9 mouse cellular contexts compared by ENCODE assay signal in genomic region chr19:43760504-43760903, GRCm38 (mm10). TPM values are rescaled to one million over a fixed set of nuclear protein-coding genes. Genes with fewer than 3 reads are reported as not detected.
DNase-seq lines count a peak whose midpoint lies in the region; ATAC-seq and TF ChIP-seq lines count a peak whose summit lies in the region.
"Had no signal": no experiment of that assay in that cellular context is flagged by ENCODE, and none has a peak within 500 bp of the region (broad histone marks: within the 10 kb centered on the region; RNA-seq: fewer than 3 reads in every experiment).

No protein-coding gene starts in this region.

- H3K9me3 ChIP-seq in hindbrain, embryonic 14.5 days (ENCODE audit: control insufficient read depth, low read length): no peaks in the 10 kb centered on the region
- H3K9me3 ChIP-seq in hindbrain, embryonic 13.5 days: no peaks in the 10 kb centered on the region
- H3K9me3 ChIP-seq in E14TG2a.4 (ENCODE audit: low read length): no peaks in the 10 kb centered on the region

- peak; percentile 81 for DNase-seq in hindbrain, embryonic 14.5 days (ENCODE audit: low spot score)
- DNase-seq in brain, embryonic 14.5 days (ENCODE audit: low read depth): peak; percentile 83
- DNase-seq in fibroblast of lung, adult 2 months (ENCODE audit: low read depth): peak; percentile 31
- peak; percentile 74 to 93 for DNase-seq in kidney, postnatal 25 days
- DNase-seq in lung, postnatal 10 days: peak; percentile 80
- peak; percentile 55 to 72 for DNase-seq in spleen, postnatal 14 days (ENCODE audit: low spot score in 2 of 2)

- no peaks in the 10 kb centered on the region for H3K4me1 ChIP-seq in hindbrain, embryonic 14.5 days (replicated peaks; ENCODE audit: control insufficient read depth, insufficient read depth, low read length)
- H3K4me1 ChIP-seq in hindbrain, embryonic 13.5 days (replicated peaks): no peaks in the 10 kb centered on the region
- H3K4me1 ChIP-seq in E14TG2a.4 (replicated peaks; ENCODE audit: low read depth, low read length): no peaks in the 10 kb centered on the region

- no peak overlapping the region for H3K4me3 ChIP-seq in hindbrain, embryonic 14.5 days (replicated peaks; ENCODE audit: low read length)
- no peak overlapping the region for H3K4me3 ChIP-seq in hindbrain, embryonic 13.5 days
- H3K4me3 ChIP-seq in E14TG2a.4 (replicated peaks; ENCODE audit: low read length): no peak overlapping the region

- TF ChIP-seq POLR2A in brain, embryonic 14.5 days (IDR thresholded peaks at IDR 0.05; ENCODE audit: borderline replicate concordance, extremely low read depth, insufficient read depth, insufficient read length, poor library complexity, severe bottlenecking): no peak

- WGBS in hindbrain, embryonic 14.5 days: 21% methylated on average over 6 of the region's 6 CpGs
- WGBS in hindbrain, embryonic 13.5 days: 21% methylated on average over 6 of the region's 6 CpGs

- no peaks in the 10 kb centered on the region for H3K36me3 ChIP-seq in hindbrain, embryonic 14.5 days (replicated peaks; ENCODE audit: control insufficient read depth, insufficient read depth)
- no peaks in the 10 kb centered on the region for H3K36me3 ChIP-seq in hindbrain, embryonic 13.5 days
- no peaks in the 10 kb centered on the region for H3K36me3 ChIP-seq in E14TG2a.4 (ENCODE audit: insufficient read depth, low read length)

- no peak overlapping the region for H3K9ac ChIP-seq in hindbrain, embryonic 14.5 days
- H3K9ac ChIP-seq in hindbrain, embryonic 13.5 days: no peak overlapping the region

- H3K4me2 ChIP-seq in hindbrain, embryonic 14.5 days (replicated peaks): no peak overlapping the region
- H3K4me2 ChIP-seq in hindbrain, embryonic 13.5 days: no peak overlapping the region

- no peak for ATAC-seq in hindbrain, embryonic 14.5 days (ENCODE audit: low FRiP score)
- no peak for ATAC-seq in hindbrain, embryonic 13.5 days (ENCODE audit: low FRiP score)

- TF ChIP-seq CTCF in E14TG2a.4 (conservative IDR thresholded peaks at IDR 0.05; ENCODE audit: low read length): peak; percentile 67
- TF ChIP-seq CTCF in brain, embryonic 14.5 days (IDR thresholded peaks at IDR 0.05; ENCODE audit: borderline replicate concordance, extremely low read depth, insufficient read depth, insufficient read length): peak; percentile 70

- H3K27ac ChIP-seq in hindbrain, embryonic 14.5 days: no peak overlapping the region
- no peak overlapping the region for H3K27ac ChIP-seq in hindbrain, embryonic 13.5 days
- H3K27ac ChIP-seq: macrophage had no signal

- no peaks in the 10 kb centered on the region for H3K27me3 ChIP-seq in hindbrain, embryonic 14.5 days (ENCODE audit: control insufficient read depth, insufficient read depth, low read length)
- H3K27me3 ChIP-seq in hindbrain, embryonic 13.5 days: no peaks in the 10 kb centered on the region
- no peaks in the 10 kb centered on the region for H3K27me3 ChIP-seq in E14TG2a.4 (ENCODE audit: insufficient read depth, low read length)

RNA-seq across cellular contexts. Expression of gene Cox15, which starts 7.7 kb away (rescaled TPM):
- 8.5 and 11.1 TPM in 2 replicates for polyA plus RNA-seq in hindbrain, embryonic 14.5 days (2014; fragmentation: Nextera tagmentation; extraction: Ambion mirVana)
- polyA plus RNA-seq in hindbrain, embryonic 13.5 days (2015; fragmentation: Nextera tagmentation; extraction: Ambion mirVana): 12.0 and 13.1 TPM in 2 replicates
- 15.1 and 19.5 TPM in 2 replicates for polyA plus RNA-seq in brain, embryonic 14.5 days (2012; rRNA removed)

RNA-seq across cellular contexts. Expression of gene Cutc, which starts 7.7 kb away (rescaled TPM):
- 7.0 and 7.7 TPM in 2 replicates for polyA plus RNA-seq in hindbrain, embryonic 14.5 days (2014; fragmentation: Nextera tagmentation; extraction: Ambion mirVana)
- 8.0 and 10.0 TPM in 2 replicates for polyA plus RNA-seq in hindbrain, embryonic 13.5 days (2015; fragmentation: Nextera tagmentation; extraction: Ambion mirVana)
- polyA plus RNA-seq in brain, embryonic 14.5 days (2012; rRNA removed): 4.3 and 5.1 TPM in 2 replicates

RNA-seq across cellular contexts. Expression of gene Abcc2, which starts 21.5 kb away (rescaled TPM):
- polyA plus RNA-seq in hindbrain, embryonic 14.5 days (2014; fragmentation: Nextera tagmentation; extraction: Ambion mirVana): 0.03 and 0.07 TPM in 2 replicates
- 0.06 and 0.19 TPM in 2 replicates for polyA plus RNA-seq in hindbrain, embryonic 13.5 days (2015; fragmentation: Nextera tagmentation; extraction: Ambion mirVana)
- 0.04 and 0.15 TPM in 2 replicates for polyA plus RNA-seq in brain, embryonic 14.5 days (2012; rRNA removed)

Comparison
In these comparisons a context has a peak if more than half of its experiments do, and no peak if none do; other contexts are left out.
1. DNase-seq: peak in every context shown above with its lines; median percentile 84 in kidney, postnatal 25 days; 83 in brain, embryonic 14.5 days; 81 in hindbrain, embryonic 14.5 days; 80 in lung, postnatal 10 days; 64 in spleen, postnatal 14 days; 31 in fibroblast of lung, adult 2 months.